Mouse (Mus musculus) intestine, postnatal 0 days (tissue): ENCODE data around the gene Hnrnpll. TPM values are rescaled to one million over a fixed set of nuclear protein-coding genes. Genes with fewer than 3 reads are reported as not detected.

ENCODE experiments used
- ATAC-seq: fragments of 200-750 bp; cut with Nextera tagmentation; 2 replicates; pipeline ENCODE4 v1.8.0; 2017; ENCODE audit warnings: mild to moderate bottlenecking, moderate TSS enrichment, moderate library complexity
- H3K27ac ChIP-seq: fragments of 300-500 bp; sonication (generic); 2 replicates; pipeline ENCODE4 v1.5.1; 2014; ENCODE audit warnings: mild to moderate bottlenecking, low read depth, low read length, moderate library complexity
- H3K27me3 ChIP-seq: fragments of 300-500 bp; sonication (generic); replicated peaks from 2 replicates; pipeline ENCODE4 v1.6.1; 2014; ENCODE audit warnings: low read length, mixed read lengths; ENCODE audit not compliant: control insufficient read depth, insufficient read depth
- H3K36me3 ChIP-seq: fragments of 300-500 bp; sonication (generic); 2 replicates; pipeline ENCODE4 v1.6.1; 2014; ENCODE audit warnings: mild to moderate bottlenecking, moderate library complexity; ENCODE audit not compliant: control insufficient read depth, insufficient read depth
- H3K4me1 ChIP-seq: fragments of 300-500 bp; sonication (generic); replicated peaks from 2 replicates; pipeline ENCODE4 v1.6.1; 2014; ENCODE audit warnings: antibody characterized with exemption, low read length, mixed read lengths; ENCODE audit not compliant: control insufficient read depth, insufficient read depth
- H3K4me2 ChIP-seq: fragments of 300-500 bp; sonication (generic); replicated peaks from 2 replicates; pipeline ENCODE4 v1.6.1; 2014; ENCODE audit warnings: low read depth, mild to moderate bottlenecking, moderate library complexity
- H3K4me3 ChIP-seq: fragments of 300-500 bp; sonication (generic); 2 replicates; pipeline ENCODE4 v1.5.1; 2014; ENCODE audit warnings: low read depth, low read length
- H3K9ac ChIP-seq: fragments of 300-500 bp; sonication (generic); 2 replicates; pipeline ENCODE4 v1.6.1; 2014; ENCODE audit warnings: mild to moderate bottlenecking, low read depth, low read length
- H3K9me3 ChIP-seq: fragments of 300-500 bp; sonication (generic); 2 replicates; pipeline ENCODE4 v1.6.1; 2016; ENCODE audit warnings: mixed run types; ENCODE audit not compliant: control insufficient read depth
- CTCF ChIP-seq: sonication (generic); IDR thresholded peaks from 2 replicates; pipeline ENCODE4 v1.5.1; 2016; ENCODE audit warnings: low read depth, mild to moderate bottlenecking, control low read depth, antibody characterized with exemption, moderate library complexity
- WGBS: fragments of 180-500 bp; shearing (Covaris S2); extraction: QIAGEN DNeasy Blood & Tissue Kit; methylation state at CpG from one replicate; pipeline ENCODE4 v1.1.7; 2014; 5-methylcytosine and 5-hydroxymethylcytosine counted together
- polyA plus RNA-seq: library from polyadenylated mRNA; unstranded; fragments of >200 nt; fragmentation: Nextera tagmentation; extraction: Ambion mirVana; gene quantifications from 2 replicates; pipeline ENCODE4 v1.2.1, GENCODE M21; 2015

Hnrnpll gene
- polyA plus RNA-seq, result 21.9 and 22.1 TPM in 2 replicates

DNA sequence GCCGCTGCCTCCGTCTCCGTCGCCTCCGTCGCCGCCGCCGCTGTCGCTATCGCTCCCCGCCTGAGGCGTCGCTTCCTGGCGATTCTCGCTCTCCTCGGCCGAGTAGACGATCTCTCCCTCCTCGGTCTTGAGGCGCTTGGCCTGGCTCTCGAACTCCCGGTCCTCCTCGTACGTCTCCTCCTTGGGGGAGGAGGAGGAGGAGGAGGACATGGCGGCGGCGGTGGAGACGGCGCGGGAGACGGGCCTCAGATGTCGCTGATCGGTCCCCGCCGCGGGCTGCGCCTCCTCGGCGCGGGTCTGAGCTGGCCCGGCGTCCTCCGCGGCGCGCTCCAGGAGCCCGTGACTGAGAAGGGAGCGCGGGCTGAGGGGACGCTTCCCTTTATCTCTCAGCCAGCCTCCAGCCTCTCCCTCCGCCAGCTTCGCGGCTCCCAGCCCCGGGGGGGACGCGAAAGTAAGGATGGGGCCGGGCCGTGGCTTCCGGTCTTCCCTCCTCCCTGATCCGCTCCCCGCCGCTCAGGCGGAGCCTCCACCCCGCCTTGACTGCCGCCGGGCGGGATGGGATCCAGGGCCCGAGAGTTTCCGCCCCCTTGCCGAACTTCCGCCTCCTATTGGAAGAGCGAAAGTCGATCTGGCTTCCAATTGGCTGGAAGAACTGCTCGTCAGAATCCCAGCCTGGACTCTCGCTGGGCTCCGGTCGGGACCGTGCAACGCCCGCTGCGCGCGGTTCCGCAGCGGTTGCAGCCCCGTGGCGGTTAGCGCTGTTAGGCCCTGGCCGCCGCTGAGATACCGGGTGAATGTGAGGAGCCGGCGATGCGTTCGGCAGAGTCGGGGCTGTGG lies at the start of gene Hnrnpll:
Hnrnpll (minus strand) TSS at position 552 of the 837 bp plus-strand sequence.
- H3K27me3 ChIP-seq, result no peaks in the 10 kb centered on the region
- under 1% methylated on average over 81 of the region's 97 CpGs for WGBS

DNA sequence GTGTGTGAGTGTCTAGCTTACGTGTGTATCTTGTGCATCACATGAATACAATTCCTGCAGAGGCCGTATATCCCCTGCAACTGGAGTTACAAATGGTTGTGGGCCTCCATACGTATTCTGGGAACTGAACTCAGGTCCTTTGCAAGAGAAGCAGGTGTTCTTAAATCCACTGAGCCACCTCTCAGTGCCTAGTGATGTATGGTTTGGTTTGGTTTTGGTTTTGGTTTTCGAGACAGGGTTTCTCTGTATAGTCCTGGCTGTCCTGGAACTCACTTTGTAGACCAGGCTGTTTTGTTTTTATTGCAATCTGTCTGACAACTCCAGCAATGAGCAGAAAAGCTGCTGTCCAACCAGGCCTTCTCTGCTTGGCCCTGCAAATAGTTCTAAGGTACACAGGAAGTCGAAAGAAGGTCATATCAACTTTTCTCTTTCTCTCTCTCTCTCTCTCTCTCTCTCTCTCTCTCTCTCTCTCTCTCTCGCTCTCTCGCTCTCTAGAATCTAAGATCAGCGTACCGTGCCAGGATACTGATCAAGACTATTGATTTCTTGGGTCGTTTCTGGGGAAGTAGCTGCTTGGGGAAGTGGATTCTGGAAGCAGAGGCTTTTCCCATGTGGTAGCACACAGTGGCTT lies 43.3 kb upstream of the Hnrnpll start:
- no peak for TF ChIP-seq CTCF
- Histone ChIP-seq H3K4me2 (no peak overlapping the region), H3K27ac (no peak overlapping the region), H3K9me3 (no peaks in the 10 kb centered on the region), H3K36me3 (no peaks in the 10 kb centered on the region), H3K4me1 (no peaks in the 10 kb centered on the region), H3K27me3 (no peaks in the 10 kb centered on the region), H3K9ac (no peak overlapping the region), H3K4me3 (no peak overlapping the region)
- no peak for ATAC-seq
- 74% methylated on average over 10 of the region's 10 CpGs for WGBS

More for the DNA sequence above, at the start of gene Hnrnpll:
- Histone ChIP-seq H3K27ac (peak within 1 kb of the TSS; percentile 99), H3K9ac (peak within 1 kb of the TSS; percentile 78), H3K4me1 (no peaks in the 10 kb centered on the region), H3K36me3 (no peaks in the 10 kb centered on the region), H3K4me3 (peak within 1 kb of the TSS; percentile 96), H3K9me3 (no peaks in the 10 kb centered on the region), H3K4me2 (peak within 1 kb of the TSS; percentile 82)
- TF ChIP-seq CTCF, result no peak
- ATAC-seq, result peak; percentile 98

DNA sequence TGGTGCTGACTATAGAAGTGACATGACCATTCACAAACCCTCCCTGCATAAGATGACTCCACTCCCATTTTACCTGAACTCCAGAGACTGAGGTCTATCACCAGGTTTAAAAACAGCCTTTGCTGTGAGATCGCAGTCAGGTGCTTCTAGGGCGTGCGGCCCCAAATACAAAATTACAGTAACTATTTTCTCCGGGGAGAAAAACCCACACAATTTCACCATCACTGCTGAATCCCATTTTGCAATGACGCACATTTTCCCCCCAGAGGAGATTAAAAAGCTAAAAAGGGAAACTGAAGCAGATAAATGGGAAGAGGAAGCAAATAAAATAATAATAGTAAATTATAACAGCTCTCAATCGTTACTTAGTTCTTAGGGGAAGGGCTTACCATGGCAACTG lies 37.7 kb upstream of the Hnrnpll start:
- no peak overlapping the region for H3K27ac ChIP-seq

DNA sequence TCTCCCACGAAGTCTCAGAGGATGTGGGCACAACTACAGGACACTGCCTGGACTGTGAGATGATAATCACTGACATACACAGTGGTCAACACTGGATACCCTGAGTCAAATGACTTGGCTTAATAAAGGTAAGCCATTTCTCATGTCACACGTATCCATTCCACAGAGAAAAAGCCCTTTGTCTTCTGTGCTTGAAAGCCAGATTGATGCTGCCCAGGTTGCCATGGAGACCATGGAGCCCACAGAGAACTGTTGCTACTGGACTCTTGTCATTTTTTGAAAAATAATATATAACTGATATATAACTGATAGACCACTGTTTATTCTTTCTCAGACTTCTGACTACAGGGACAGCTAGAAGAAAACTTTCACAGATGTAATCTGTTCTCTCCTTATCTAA lies 35.1 kb upstream of the Hnrnpll start:
- Histone ChIP-seq H3K9ac (no peak overlapping the region), H3K27me3 (no peaks in the 10 kb centered on the region), H3K9me3 (no peaks in the 10 kb centered on the region), H3K4me1 (no peaks in the 10 kb centered on the region), H3K27ac (no peak overlapping the region), H3K4me2 (no peak overlapping the region), H3K4me3 (no peak overlapping the region), H3K36me3 (no peaks in the 10 kb centered on the region)
- 39% methylated on average over 2 of the region's 2 CpGs for WGBS
- no peak for TF ChIP-seq CTCF
- no peak for ATAC-seq

More for the DNA sequence above, 37.7 kb upstream of the Hnrnpll start:
- Histone ChIP-seq H3K9me3 (no peaks in the 10 kb centered on the region), H3K4me1 (no peaks in the 10 kb centered on the region), H3K9ac (no peak overlapping the region), H3K4me3 (no peak overlapping the region), H3K27me3 (no peaks in the 10 kb centered on the region), H3K4me2 (no peak overlapping the region), H3K36me3 (no peaks in the 10 kb centered on the region)
- WGBS, result 71% methylated on average over 6 of the region's 6 CpGs
- no peak for ATAC-seq
- no peak for TF ChIP-seq CTCF

DNA sequence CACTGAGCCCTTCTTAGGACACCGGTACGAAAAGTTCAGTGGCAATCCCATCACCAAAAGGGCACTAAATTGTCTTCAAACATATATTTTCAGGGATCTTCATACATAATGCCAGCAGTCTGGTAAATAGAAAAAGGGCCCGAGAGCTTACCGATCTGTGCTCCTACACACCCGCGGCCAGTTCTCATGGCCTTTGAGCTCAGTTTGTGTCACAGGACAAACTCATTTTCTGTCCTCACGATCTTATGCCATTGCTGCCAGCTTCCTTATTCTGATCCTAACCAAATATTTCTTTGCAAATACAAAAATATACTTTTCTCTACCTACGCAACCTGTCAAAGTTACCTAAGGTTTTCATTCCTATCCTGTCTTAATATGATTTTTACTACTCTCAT lies 34.6 kb upstream of the Hnrnpll start:
- peak overlapping the region; percentile 62 for H3K4me2 ChIP-seq
- H3K27me3 ChIP-seq, result no peaks in the 10 kb centered on the region
- no peaks in the 10 kb centered on the region for H3K9me3 ChIP-seq
- no peaks in the 10 kb centered on the region for H3K36me3 ChIP-seq
- no peaks in the 10 kb centered on the region for H3K4me1 ChIP-seq
- no peak overlapping the region for H3K4me3 ChIP-seq
- 53% methylated on average over 8 of the region's 8 CpGs for WGBS
- H3K9ac ChIP-seq, result no peak overlapping the region
- no peak for TF ChIP-seq CTCF
- no peak; the same call in 1 of the 2 replicates for ATAC-seq
- H3K27ac ChIP-seq, result 0 out of 2 replicates have a peak overlapping the region, but pooled peaks have one; percentile 50

DNA sequence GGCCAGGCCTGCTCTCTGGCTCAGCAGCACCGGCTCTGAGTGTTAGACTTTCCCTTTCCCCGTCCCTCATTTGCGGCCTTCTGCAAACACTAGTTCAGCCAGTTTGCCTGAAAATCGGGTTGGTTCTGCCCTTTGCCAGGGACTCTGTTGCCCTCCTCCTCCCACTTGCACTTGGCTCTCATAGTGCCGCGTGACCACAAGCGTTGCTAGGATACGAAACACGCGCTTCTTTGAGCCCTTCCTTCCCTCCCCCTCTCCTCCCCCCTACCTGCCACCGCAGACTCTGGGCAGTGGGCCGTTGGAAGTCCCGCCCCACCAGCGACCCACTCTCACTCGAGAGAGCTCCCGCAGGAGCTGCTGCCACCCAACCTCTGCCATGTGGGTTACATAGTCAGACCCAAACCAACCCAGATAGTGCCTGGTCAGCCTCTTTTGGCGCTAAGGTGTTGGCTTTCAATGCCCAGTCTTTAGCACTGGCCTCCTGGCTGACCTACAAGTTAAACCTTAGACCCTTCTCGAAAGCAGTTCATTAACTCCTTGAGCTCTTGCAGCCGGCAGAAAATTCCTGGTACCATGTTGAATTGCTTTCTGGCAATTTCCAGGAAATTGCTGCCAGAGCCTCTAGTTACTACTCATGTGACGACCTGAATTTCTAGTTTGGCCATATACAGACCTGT lies 34.0 kb upstream of the Hnrnpll start:
- Histone ChIP-seq H3K4me1 (no peaks in the 10 kb centered on the region), H3K4me2 (peak overlapping the region; percentile 62), H3K27me3 (no peaks in the 10 kb centered on the region), H3K27ac (peak overlapping the region; percentile 50; the same call in 1 of the 2 replicates), H3K36me3 (no peaks in the 10 kb centered on the region), H3K9ac (no peak overlapping the region), H3K9me3 (no peaks in the 10 kb centered on the region), H3K4me3 (peak overlapping the region; percentile 29)
- ATAC-seq, result peak; percentile 87
- 11% methylated on average over 20 of the region's 20 CpGs for WGBS
- no peak for TF ChIP-seq CTCF
